Mouse (Mus musculus): ENCODE results near the gene Rpf2.

Rpf2 gene

GRCm38 (mm10) chr10:40246374-40247165, at the start of gene Rpf2:
Rpf2 (minus strand) TSS chr10:40247036.
- peak; percentile 75 to 77 for DNase-seq (ENCODE audit: low spot score in 2 of 2)

GRCm38 (mm10) chr10:40292640-40293039, 45.8 kb upstream of the Rpf2 start:
- DNase-seq (ENCODE audit: low spot score in 2 of 2), result no peak

GRCm38 (mm10) chr10:40286767-40287166, 39.9 kb upstream of the Rpf2 start:
- no peak for DNase-seq (ENCODE audit: low spot score in 2 of 2)

GRCm38 (mm10) chr10:40285571-40285970, 38.7 kb upstream of the Rpf2 start:
- DNase-seq (ENCODE audit: low spot score in 2 of 2), result no peak

GRCm38 (mm10) chr10:40284997-40285396, 38.2 kb upstream of the Rpf2 start:
- DNase-seq (ENCODE audit: low spot score in 2 of 2), result no peak

- DNase-seq (ENCODE audit: low spot score in 2 of 2), result no peak
Observed at GRCm38 (mm10) chr10:40284179-40284831, 37.5 kb upstream of the Rpf2 start.

GRCm38 (mm10) chr10:40283636-40284035, 36.8 kb upstream of the Rpf2 start:
- no peak for DNase-seq (ENCODE audit: low spot score in 2 of 2)

GRCm38 (mm10) chr10:40281565-40281964, 34.7 kb upstream of the Rpf2 start:
- no peak for DNase-seq (ENCODE audit: low spot score in 2 of 2)

- no peak for DNase-seq (ENCODE audit: low spot score in 2 of 2)
Observed at GRCm38 (mm10) chr10:40278317-40278716, 31.5 kb upstream of the Rpf2 start.

- no peak for DNase-seq (ENCODE audit: low spot score in 2 of 2)
Observed at GRCm38 (mm10) chr10:40275991-40276390, 29.2 kb upstream of the Rpf2 start.

- DNase-seq (ENCODE audit: low spot score in 2 of 2), result no peak
Observed at GRCm38 (mm10) chr10:40273938-40274337, 27.1 kb upstream of the Rpf2 start.

- DNase-seq (ENCODE audit: low spot score in 2 of 2), result no peak
Observed at GRCm38 (mm10) chr10:40271216-40271615, 24.4 kb upstream of the Rpf2 start.

- no peak for DNase-seq (ENCODE audit: low spot score in 2 of 2)
Observed at GRCm38 (mm10) chr10:40264920-40265319, 18.1 kb upstream of the Rpf2 start.

GRCm38 (mm10) chr10:40263691-40264090, 16.9 kb upstream of the Rpf2 start:
- no peak for DNase-seq (ENCODE audit: low spot score in 2 of 2)

GRCm38 (mm10) chr10:40262200-40262599, 15.4 kb upstream of the Rpf2 start:
- DNase-seq (ENCODE audit: low spot score in 2 of 2), result no peak

- no peak for DNase-seq (ENCODE audit: low spot score in 2 of 2)
Observed at GRCm38 (mm10) chr10:40260305-40260704, 13.5 kb upstream of the Rpf2 start.

GRCm38 (mm10) chr10:40259542-40259941, 12.7 kb upstream of the Rpf2 start:
- DNase-seq (ENCODE audit: low spot score in 2 of 2), result no peak

GRCm38 (mm10) chr10:40258976-40259375, 12.1 kb upstream of the Rpf2 start:
- peak; percentile 16 to 53 for DNase-seq (ENCODE audit: low spot score in 2 of 2)

GRCm38 (mm10) chr10:40258401-40258966, 11.6 kb upstream of the Rpf2 start:
- DNase-seq (ENCODE audit: low spot score in 2 of 2), result peak; percentile 64 to 66

- DNase-seq (ENCODE audit: low spot score in 2 of 2), result peak; percentile 89 to 92
Observed at GRCm38 (mm10) chr10:40257414-40258255, 10.8 kb upstream of the Rpf2 start, which contains the start of gene Gtf3c6. Gtf3c6 (minus strand) TSS chr10:40258108.

- DNase-seq (ENCODE audit: low spot score in 2 of 2), result peak; percentile 35 to 49
Observed at GRCm38 (mm10) chr10:40256716-40257115, 9.9 kb upstream of the Rpf2 start.

- no peak for DNase-seq (ENCODE audit: low spot score in 2 of 2)
Observed at GRCm38 (mm10) chr10:40250969-40251368, 4.1 kb upstream of the Rpf2 start.
